Mouse (Mus musculus) cerebellum, postnatal 4 days (tissue): ENCODE measurements at regions not wholly inside any gene's neighbourhood (a gene's known extent, or its start where the extent isn't known, plus 50 kb on each side); places are given as distances from the start of the nearest gene placed in this dataset.

Experiments used
- DNase-seq, 2 experiments: peaks; one replicate each; pipeline ENCODE4 v3.0.0; 2022; ENCODE audit warnings: low spot score in 2 of 2, mixed read lengths in 1 of 2

DNA sequence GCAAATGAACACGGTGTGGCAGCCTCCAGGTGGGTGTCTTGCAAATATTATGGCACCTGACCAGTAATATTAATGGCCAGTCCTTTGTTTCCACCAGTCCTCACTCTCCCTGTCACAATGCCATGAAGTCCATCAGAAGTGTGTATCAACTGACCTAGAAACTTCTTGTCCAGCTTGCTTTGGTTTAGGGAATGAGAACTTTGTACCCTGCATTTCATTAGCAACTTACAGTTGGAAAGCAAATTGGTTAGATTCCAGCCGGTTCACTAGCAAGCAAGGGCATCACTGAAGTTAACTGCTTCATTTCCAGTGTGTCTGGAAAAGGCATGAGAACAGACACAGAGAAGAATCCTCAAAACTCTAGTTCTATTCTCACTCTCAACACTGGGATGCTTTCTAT lies 178.1 kb upstream of the Lyplal1 start:
- DNase-seq: no peak

- DNase-seq: no peak
Observed at GRCm38 (mm10) chr1:186294635-186295034, 177.5 kb upstream of the Lyplal1 start.

DNA sequence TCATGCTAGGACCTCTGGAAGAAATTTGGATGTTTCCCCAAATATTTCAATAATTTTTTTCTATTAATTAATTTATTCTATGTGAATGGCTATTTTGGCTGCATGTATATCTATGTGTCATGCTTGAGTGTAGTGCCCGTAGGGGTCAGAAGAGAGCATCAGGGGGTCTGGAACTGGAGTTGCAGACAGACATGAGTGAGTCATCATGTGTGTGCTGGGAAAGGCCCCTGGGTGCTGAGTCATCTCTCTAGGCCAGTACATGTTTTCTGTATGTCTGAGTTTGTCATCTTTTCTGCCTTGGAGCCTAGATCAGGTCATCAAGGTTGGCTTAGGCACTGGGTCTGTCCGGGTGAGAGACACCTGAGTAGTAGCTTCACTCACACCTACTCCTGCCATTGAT lies 172.0 kb upstream of the Lyplal1 start:
- no peak for DNase-seq

DNA sequence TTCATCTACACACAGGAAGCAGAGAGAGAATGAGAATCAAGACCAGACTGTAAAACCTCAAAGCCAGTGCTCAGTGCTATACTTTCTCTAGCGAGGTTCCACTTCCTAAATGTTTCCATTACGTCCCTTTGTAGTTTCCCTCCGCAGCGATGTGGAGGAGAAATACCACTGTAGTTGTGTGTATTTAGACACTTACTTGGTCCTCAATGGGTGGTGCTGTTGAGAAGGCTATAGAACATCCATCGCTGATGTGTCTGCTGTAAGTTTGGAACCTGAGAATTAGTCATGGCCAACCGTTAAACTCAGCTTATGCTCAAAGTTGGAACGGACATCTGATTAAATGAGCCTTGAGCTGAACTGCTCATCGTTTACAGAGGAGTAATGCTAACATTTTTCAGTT lies 170.7 kb upstream of the Lyplal1 start:
- DNase-seq: no peak

DNA sequence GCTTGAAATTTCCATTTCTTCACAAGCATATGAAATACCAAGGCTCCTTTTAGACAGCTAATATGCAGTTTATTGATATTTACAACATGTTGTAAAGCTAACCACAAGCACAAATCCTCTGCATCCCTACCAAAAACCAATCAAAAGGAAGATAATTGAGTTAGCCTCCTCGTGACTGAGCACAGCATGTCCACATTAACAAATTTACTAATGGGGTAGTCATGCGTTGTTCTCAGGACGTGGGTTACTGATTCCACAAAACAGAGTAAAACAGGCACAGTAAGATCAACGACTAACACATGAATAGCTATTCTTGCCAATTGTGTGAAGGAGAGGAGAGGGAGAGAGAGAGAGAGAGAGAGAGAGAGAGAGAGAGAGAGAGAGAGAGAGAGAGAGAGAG lies 169.3 kb upstream of the Lyplal1 start:
- DNase-seq: no peak

GRCm38 (mm10) chr1:186277981-186278634 lies 161.0 kb upstream of the Lyplal1 start:
- DNase-seq: no peak

DNA sequence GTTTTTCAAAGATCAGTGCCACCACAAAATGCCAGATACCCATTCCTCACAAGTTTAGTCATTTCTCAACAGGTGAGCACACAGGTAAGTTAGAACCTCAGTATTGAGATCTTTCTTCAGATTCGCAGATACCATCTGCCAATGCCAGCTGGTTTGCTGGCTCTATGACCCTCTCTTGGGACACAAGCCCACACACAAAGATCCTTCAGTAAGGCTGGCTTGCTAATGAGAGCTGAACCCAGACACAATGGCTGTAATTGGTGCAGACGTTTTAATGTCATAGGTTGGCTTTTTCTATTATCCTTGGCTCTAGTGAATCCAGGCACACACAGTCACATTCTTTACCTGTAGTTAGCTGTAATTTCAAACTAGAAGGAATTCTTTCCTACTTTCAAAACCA lies 154.3 kb upstream of the Lyplal1 start:
- DNase-seq: peak in 1 of 2 experiments; percentile 23

GRCm38 (mm10) chr1:186267317-186267716 lies 150.2 kb upstream of the Lyplal1 start:
- no peak for DNase-seq

DNA sequence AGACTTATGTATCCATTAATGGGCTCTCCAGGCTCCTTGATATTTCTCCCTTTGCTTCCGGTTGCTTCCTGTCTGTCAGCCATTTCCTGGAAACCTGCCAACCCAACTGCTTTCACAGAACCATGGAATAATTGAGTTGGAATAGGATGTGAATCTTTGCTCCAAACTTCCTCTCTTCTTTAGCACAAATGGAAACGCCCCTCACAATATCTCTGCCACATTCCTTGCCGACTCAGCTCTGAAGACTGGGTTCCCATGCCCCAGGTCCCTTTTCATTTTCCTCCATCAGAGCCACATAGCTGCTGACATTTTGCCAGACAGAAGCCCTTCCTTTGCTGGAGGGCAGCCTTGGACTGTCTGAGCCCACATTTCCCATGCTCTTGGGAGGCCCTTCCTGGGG lies 147.5 kb upstream of the Lyplal1 start:
- peak in 1 of 2 experiments; percentile 44 for DNase-seq

DNA sequence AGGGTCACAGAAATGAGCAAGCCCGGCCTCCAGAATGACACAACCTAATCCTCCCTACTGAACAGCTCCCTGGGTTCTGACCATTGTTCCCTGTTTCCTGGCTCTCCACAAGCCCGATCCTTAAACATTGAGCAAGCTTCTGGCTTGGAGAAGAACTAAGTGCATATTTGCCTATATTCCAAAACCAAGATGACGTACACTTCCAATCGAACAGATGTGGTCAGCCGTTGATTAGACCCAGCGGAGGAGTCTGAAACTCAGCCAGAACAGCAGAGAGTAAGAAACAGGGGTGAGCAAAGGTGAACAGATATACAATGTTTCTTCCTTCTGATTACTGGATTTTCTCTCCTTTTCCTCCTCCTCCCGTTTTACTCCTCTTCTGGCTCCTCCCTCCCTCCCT lies 146.8 kb upstream of the Lyplal1 start:
- DNase-seq: no peak

GRCm38 (mm10) chr1:186263196-186263595 lies 146.1 kb upstream of the Lyplal1 start:
- DNase-seq: no peak

GRCm38 (mm10) chr1:186262040-186262439 lies 144.9 kb upstream of the Lyplal1 start:
- no peak for DNase-seq

DNA sequence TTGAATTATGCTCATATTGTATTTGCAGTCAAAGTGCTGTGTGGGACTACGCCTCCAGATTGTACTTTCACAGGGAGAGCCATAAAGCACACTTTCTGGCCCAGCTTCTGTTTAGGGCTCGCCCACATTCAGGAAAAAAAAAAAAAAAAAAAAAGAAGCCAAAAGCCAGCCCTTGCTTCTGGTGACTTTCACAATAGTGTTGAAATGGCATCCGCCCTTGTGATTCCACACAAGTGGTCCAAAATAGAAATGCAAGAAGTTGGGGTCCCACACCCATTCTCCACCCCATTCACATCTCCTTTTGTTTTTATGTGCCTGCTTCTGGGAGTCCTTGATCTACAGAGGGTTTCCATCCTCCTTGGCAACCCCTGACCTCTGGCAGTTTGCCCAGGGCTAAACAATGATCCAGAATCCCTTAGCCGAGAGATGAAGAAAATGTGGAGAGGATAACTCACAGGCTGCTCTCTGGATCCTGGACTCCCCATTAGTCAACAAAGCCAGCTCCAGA lies 144.3 kb upstream of the Lyplal1 start:
- peak in 1 of 2 experiments; percentile 47 for DNase-seq

- DNase-seq: no peak
Observed at GRCm38 (mm10) chr1:186257611-186258010, 140.5 kb upstream of the Lyplal1 start.

DNA sequence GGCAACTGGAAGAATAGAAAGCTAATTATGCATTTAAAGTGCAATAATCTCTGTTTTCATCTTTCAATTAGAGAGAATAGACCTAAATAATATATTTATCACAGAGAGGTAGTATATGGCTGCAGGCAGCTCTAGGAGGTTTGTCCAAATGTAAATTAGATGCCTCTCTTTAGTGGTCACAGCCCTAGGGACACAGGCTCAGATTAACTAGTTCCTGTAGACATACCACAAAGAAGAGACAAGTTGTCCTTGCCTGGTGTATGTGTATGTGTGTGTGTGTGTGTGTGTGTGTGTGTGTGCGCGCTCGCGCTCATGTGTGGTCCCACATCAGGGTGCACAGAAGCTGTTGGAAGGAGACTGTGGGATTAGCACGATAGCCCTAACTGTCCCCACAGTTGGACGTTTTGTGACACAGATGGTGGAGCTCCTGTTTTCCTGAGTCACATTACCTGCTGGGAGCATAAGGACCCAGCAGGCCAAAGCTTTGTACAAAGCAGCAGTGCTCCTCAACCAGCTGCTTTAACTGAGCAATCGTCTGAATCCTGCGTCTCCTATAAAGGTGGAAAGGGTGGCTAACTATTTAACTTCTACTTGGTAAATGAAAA lies 138.5 kb upstream of the Lyplal1 start:
- no peak for DNase-seq

DNA sequence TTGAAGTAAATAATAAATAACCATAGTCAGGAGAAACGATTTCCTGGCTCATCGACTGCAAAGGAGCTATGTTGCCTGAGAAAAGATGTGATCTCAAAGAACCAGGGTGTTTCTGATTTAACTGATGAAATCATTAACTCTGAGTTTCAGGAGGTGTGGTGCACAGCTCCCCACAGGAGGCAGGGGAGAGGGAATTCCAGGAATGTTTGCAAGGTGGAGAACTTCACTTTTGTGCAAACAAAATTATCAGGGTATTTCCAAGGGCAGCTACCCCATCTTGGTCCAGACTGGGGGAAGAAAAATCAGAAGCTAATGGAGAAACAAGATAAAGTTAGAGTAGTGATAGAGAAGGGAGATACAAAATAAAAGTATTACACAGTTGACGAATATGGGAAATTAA lies 137.4 kb upstream of the Lyplal1 start:
- DNase-seq: no peak

GRCm38 (mm10) chr1:186252551-186252950 lies 135.4 kb upstream of the Lyplal1 start:
- no peak for DNase-seq

DNA sequence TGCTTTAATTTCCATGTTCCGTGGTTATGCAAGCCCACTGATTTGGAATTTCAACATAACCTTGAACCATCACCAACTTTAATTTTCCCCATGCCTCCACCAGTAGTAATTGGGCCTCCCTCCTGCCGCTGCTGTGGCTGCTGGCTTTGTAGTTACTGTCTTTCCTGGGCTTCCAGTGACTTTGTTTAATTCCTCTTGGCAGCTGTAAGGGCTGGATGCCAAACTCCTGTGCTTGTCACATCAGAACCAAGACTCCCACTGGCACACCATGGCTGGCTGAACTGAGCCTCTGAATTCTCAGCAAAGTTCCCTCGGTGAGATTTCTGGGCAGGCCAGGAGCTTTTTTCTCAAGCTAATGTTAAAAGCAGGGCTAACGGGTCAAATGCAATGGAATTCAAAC lies 133.2 kb upstream of the Lyplal1 start:
- DNase-seq: peak in 1 of 2 experiments; percentile 68

DNA sequence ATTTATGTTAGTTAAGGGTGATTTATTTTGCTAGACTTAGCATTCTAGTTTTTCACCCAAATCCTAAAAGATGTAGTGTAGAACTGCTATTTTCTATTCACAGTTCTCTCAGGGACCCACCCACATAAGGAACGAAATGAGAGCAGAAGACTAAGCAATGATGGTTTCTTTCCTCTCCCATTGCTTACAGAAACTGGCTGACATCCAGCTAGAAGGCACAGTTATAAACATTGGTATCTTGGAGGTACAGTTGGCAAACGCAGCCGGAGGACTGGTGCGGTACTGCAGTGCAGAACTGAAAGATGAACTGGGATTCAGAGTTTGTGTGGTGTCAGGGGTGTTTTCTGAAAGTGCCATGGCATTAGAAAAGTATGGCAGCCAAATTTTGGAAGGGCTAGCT lies 132.1 kb upstream of the Lyplal1 start:
- DNase-seq: no peak

GRCm38 (mm10) chr1:186245723-186246440 lies 128.8 kb upstream of the Lyplal1 start:
- no peak for DNase-seq

DNA sequence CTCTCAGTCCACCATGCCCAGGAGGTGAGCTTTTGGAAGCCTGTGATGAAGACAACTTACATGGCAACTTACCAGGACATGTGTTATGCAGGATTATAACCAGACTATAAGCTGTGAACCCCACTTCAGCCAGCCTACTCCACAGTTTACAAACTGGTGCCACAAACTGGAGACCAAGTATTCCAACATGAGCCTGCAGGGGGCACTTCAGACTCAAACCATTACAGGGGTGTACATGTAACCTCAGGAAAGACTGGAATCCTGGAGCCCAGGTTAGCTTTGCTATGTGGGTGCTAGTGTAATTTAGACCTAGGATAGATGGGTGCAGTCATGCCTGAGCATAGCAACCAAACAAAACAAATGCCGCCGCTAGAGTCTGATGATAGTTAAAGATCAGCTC lies 124.0 kb upstream of the Lyplal1 start:
- DNase-seq: no peak

GRCm38 (mm10) chr1:186237556-186237955 lies 120.4 kb upstream of the Lyplal1 start:
- DNase-seq: no peak
